Mouse (Mus musculus) spleen, postnatal 4 days (tissue): Measurements from ENCODE around the gene Bbs1.
"Not testable (repeated sequence)": the region's sequence is repeated elsewhere in the genome, so short reads cannot be mapped to it uniquely, and the experiment has no call there.

Experiments
- DNase-seq, 2 experiments: peaks; one replicate each; pipeline ENCODE4 v3.0.0; 2022; ENCODE audit warnings: low spot score in 2 of 2

Gene Bbs1

GRCm38 (mm10) chr19:4883961-4884360 is 22.5 kb downstream of the Bbs1 start:
- peak in 1 of 2 experiments; percentile 66 for DNase-seq

GRCm38 (mm10) chr19:4879324-4879703 is 27.1 kb downstream of the Bbs1 start:
- DNase-seq, result no peak

GRCm38 (mm10) chr19:4878405-4879323 is 27.8 kb downstream of the Bbs1 start, which contains the start of gene Zdhhc24:
TSS of gene Zdhhc24 (plus strand) at chr19:4878668.
- DNase-seq, result peak; percentile 97 to 98

DNA sequence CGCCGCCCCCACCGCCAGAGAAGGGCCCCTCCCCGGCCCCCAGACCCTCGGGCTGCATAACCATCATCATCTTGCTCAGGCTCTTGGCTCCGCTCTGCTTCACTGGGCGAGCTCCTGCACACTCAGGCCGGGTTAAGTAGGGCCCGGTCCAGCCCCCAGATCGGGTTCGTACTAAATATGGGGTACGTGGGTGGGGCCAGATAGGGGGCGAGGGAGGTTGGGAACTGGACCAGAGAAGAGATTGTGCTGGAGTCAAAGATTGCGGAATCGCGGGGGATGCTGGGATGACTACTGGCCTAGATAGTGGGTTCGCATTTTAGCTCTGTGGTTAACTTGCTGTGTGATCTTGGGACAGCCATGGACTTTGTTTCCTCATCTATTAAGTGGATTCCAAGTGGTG is 28.6 kb downstream of the Bbs1 start, which contains the start of gene Actn3:
Gene Actn3 (minus strand): TSS at position 125 of the 400 bp plus-strand sequence.
- DNase-seq, result peak in 1 of 2 experiments; percentile 65

- no peak for DNase-seq
Measured at GRCm38 (mm10) chr19:4876755-4877154, 29.7 kb downstream of the Bbs1 start.

DNA sequence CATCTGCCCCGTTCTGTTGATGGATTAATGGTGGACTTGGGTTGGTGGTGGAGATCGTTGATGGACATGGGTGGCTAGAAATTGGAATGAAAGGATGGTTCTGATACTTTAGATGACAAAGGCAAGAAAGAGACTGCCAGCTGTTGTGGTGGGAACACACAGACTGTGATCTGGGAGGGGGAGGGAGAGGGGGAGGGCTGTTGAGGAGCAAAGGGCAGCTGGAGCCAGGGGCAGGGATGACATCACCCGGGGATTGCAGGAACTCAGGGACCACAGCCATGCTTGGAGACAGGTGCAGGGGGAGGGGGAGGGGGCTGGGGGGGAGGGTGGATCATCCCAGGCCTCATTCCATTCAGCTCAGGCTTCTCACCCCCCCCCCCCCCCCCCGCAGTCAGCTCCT is 30.2 kb downstream of the Bbs1 start:
- DNase-seq, result no peak

GRCm38 (mm10) chr19:4874613-4875012 is 31.8 kb downstream of the Bbs1 start:
- not testable (repeated sequence) for DNase-seq

DNA sequence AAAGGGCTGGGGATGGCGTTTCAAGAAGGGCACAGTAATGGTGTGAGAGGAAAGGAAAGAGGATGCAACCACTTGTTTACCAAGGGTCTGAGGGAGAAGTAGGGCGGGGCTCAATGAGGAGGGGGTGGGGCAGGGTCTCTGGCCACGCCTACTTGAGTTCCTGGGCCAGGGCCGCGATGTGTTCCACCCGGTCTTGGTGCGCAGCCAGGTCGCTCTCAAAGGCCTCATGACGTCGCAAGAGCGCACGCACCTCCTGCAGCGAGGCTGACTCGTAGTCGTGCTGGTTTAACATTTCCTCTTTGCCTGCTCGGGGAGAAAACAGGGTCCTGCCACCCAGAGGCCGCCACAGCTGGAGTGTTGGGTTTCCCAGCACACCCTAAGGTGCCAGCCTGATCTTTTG is 41.3 kb downstream of the Bbs1 start:
- DNase-seq, result no peak

DNA sequence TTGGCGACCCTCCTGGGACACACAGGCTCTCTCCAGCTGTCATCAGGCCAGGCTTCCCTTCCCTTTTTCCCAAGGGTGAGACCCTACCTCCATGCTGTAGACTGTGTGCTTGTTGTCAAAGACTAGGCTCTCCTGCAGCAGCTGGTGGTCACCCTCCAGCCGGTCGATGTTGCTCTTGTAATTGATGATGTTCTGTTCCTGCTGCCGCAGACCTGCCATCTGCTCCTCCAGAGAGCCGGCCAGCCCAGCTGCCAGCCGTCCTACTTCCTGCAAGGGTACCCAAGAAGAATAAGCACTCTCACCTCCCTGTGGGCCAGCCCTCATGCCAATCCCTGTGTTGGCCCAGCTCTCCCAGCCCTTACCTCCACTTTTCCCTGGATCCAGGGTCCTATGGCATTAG is 43.4 kb downstream of the Bbs1 start:
- no peak for DNase-seq

DNA sequence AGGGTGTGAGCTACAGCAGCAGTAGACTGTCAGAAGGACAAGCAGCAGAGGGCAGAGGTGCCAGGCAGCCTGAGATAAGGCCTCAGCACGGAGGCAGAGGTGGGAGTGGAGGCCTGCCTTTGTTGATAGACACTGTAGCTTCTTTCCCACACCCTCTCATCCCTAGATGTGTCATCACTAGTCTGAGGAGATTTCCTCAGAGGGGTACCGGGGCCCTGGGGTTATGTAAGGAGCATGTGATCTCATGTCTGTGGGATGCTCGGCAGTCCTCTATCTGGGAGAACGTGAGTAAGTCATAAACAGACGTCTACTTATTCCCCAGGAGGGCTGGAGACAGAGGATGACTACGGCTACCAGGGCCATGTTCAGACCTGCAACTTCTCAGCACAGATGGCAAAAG is 47.3 kb downstream of the Bbs1 start:
- DNase-seq, result peak; percentile 78 to 80

GRCm38 (mm10) chr19:4855951-4856350 is 50.5 kb downstream of the Bbs1 start:
- no peak for DNase-seq

- DNase-seq, result no peak
Measured at GRCm38 (mm10) chr19:4855470-4855820, 51.0 kb downstream of the Bbs1 start.

GRCm38 (mm10) chr19:4854552-4855469 is 51.6 kb downstream of the Bbs1 start, which contains the start of gene Ctsf:
TSS of gene Ctsf (plus strand) at chr19:4855130.
- DNase-seq, result peak; percentile 73 to 81

DNA sequence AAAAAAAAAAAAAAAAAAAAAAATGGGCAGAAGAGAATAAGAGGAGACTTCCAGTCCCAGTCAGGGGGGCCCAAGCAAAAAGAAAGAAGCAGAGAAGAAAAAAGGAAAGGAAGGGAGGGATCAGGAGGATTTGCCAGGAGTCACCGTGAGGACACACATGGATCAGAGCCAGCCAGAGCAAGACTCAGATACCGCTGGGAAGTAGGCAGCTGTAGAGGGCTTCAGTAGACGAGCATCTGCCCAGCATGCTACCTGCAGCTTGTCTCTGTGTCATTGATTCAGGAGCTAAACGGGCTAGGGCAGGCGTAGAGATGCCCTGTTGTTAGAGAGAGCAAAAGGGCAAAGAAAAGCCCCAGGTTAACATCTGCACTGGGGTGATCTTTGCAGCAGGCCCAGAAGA is 56.1 kb downstream of the Bbs1 start:
- no peak for DNase-seq

GRCm38 (mm10) chr19:4849800-4850199 is 56.6 kb downstream of the Bbs1 start:
- DNase-seq, result no peak

DNA sequence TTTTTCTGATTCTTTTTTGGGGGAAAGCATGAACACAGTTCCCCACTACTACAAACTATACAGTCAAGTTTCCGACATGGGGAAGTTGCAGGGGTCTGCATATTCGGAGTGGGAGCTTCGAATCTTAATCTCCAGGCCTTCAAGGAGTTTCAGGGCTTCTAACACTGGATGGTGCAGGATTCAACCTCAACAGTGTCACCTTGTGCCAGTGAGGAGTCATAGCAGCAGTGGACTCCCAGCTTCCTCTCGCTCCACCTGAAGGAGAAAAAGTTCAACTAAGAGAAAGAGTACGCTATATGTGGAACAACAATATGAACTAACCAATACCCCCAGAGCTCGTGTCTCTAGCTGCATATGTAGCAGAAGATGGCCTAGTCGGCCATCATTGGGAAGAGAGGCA is 58.9 kb downstream of the Bbs1 start:
- DNase-seq, result no peak

GRCm38 (mm10) chr19:4845846-4846245 is 60.6 kb downstream of the Bbs1 start:
- no peak for DNase-seq

- no peak for DNase-seq
Measured at GRCm38 (mm10) chr19:4842611-4843010, 63.8 kb downstream of the Bbs1 start.

DNA sequence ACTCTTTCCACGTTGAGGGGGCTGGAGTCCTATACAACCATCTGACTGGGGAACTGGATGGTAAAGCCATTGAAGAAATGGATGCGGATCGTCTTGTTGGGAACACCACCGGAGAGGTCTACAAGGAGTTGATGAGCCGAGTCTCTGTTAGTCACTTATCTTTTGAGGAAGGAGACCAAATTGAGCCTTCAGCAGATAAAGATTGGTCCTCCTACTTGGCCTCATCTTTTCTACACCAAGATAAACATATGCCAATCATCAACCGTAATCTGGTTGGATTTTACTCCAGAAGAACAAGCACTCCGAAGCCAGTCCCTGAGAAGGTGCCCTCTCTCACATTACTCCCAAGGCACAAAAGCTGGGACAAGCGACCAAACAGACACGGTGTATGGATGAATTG is 65.6 kb downstream of the Bbs1 start:
- no peak for DNase-seq

DNA sequence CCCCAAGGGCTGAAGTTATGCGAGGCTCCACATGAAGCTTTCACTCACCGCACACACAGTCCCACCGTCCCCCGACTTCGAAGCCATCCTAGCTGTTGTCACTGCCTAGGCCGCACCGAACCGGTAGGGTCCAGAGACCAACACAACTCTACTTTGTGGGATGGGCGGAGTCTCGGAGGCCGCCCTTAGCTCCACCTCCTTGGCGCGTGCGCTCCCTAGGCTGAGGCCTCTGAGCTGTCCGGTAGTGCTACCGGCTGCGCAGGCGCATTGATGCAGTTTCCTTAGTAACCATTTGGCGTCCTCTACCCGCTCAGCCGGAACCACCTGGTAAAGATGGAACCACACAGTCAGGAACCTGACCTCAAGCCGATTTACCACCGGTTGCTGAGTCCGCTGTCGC is 67.3 kb downstream of the Bbs1 start, which contains the start of the genes Ccs and Ccdc87:
Gene Ccs (minus strand): TSS at position 184 of the 400 bp plus-strand sequence.
Gene Ccdc87 (plus strand): TSS at position 218 of the 400 bp plus-strand sequence.
- peak; percentile 95 to 97 for DNase-seq

DNA sequence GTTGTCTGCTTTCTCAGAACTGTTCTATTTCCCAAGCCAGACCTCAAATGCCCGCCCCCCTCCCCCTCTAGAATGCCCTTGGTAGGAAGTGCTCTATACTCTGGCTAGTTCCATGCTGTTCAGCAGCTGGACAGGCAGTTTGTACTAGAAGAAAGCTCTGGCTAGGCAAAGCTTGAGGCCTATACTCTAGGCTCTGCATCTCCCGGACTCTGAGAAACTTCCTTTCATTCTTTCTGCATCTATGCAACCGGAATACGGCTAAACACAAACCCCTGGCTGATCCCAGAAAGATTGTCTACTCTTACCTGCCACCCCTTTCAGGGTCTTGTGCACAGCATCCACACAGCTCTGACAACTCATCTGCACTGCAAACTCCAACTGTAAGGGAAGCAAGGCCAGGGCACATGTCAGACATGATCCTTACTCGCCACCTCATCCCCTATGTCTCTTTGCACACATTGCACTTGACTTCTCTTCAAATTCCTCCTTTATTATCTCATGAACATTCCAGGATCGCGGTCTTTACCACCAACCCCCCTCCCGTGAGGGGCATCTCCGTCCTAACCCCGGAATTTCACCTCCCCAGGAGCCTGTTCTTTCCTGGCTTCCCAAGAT is 67.8 kb downstream of the Bbs1 start:
- DNase-seq, result no peak

DNA sequence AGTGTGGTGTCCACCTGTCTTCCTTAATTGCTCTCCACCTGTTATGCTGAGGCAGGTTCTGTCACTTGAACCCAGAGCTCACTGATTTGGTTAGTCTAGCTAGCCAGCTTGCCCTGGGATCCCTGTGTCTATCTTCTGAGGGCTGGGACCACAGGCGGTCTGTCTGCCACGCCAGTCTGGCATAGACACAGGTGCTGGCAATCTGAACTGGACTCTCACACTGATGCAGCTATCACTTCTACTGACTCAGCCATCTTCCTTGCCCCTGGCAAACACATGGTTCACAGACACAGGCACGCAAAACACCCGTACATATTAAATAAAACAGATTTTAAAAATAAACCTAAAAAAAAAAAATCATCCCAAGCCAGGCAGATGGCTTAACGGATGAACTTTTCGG is 69.4 kb downstream of the Bbs1 start:
- no peak for DNase-seq
